In the genomic region with DNA sequence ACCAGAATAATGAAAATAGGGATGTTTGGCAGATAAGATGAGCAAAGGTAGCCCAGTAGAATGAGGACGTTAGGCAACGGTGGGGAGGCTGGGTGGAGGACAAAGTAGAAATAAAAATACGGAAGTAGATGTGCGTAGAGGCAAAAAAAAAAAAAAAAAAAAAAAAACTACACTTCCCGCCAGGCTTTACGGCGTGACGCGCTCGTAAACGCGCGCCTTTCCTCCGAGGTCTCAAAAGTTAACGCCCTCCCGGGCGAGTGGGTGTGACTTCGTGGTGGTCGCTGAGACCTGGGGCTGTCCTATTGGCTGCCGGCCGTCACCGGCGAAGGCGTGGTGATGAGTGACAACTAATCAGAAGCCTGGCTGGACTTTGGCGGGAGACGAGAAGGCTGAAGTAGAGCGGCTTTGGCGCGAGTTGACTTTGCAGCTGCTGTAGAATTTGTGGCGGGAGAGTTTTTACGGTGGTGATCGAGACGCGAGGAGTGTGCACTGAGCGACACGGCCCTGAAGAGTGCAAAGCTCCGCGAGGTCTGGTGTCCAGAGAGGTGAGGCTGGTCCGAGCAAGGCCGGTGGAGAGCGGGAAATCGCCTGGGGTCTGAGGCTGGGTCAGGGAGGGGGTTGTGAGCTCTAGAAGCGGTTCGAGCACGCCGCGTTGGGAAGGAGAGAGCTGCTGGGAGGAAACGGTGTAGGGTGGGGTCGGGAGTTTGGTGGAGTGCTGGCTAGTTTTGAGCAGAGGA, we compare ENCODE assay signal across 8 mouse cellular contexts. TPM values are rescaled to one million over a fixed set of nuclear protein-coding genes. Genes with fewer than 3 reads are reported as not detected.
DNase-seq lines count a peak whose midpoint lies in the region; ATAC-seq and TF ChIP-seq lines count a peak whose summit lies in the region.

Cdc6 (plus strand) TSS at position 365 of the 737 bp plus-strand sequence.

- no peaks in the 10 kb centered on the region for H3K27me3 ChIP-seq in MEL (ENCODE audit: control insufficient read depth in 1 of 2, insufficient read depth in 2 of 2, low read length in 2 of 2)
- H3K27me3 ChIP-seq in cerebellum, adult 2 months (ENCODE audit: control insufficient read depth, insufficient read depth, low read length): no peaks in the 10 kb centered on the region
- H3K27me3 ChIP-seq in forebrain, postnatal 0 days (ENCODE audit: insufficient read depth, low read length): no peaks in the 10 kb centered on the region
- no peaks in the 10 kb centered on the region for H3K27me3 ChIP-seq in lung, embryonic 15.5 days

- H3K4me1 ChIP-seq in MEL (ENCODE audit: control insufficient read depth in 1 of 2, insufficient read depth in 2 of 2, low read length in 2 of 2): peaks cover 41 to 75% of the 10 kb centered on the region in 2 experiments
- no peaks in the 10 kb centered on the region; the same call in 1 of the 2 replicates for H3K4me1 ChIP-seq in cerebellum, adult 2 months (ENCODE audit: control insufficient read depth, insufficient read depth, low read length)
- no peaks in the 10 kb centered on the region for H3K4me1 ChIP-seq in forebrain, postnatal 0 days (ENCODE audit: insufficient read depth)
- peaks cover 62% of the 10 kb centered on the region for H3K4me1 ChIP-seq in lung, embryonic 15.5 days

- H3K36me3 ChIP-seq in MEL (ENCODE audit: control insufficient read depth in 1 of 2, insufficient read depth in 2 of 2, low read length in 2 of 2): peaks cover 13 to 72% of the 10 kb centered on the region in 2 experiments
- H3K36me3 ChIP-seq in forebrain, postnatal 0 days (ENCODE audit: insufficient read depth): peaks cover 8% of the 10 kb centered on the region; the same call in 1 of the 2 replicates
- H3K36me3 ChIP-seq in lung, embryonic 15.5 days: peaks cover 21% of the 10 kb centered on the region

- peak within 1 kb of the TSS; percentile 62 to 83 for H3K4me3 ChIP-seq in MEL (ENCODE audit: control insufficient read depth in 1 of 2, insufficient read depth in 1 of 2, low read depth in 2 of 2, low read length in 2 of 2)
- H3K4me3 ChIP-seq in cerebellum, adult 2 months (replicated peaks; ENCODE audit: insufficient read depth, low read depth, low read length): peak within 1 kb of the TSS; percentile 62
- H3K4me3 ChIP-seq in forebrain, postnatal 0 days (ENCODE audit: low read depth, low read length): peak within 1 kb of the TSS; percentile 45
- H3K4me3 ChIP-seq in lung, embryonic 15.5 days: peak within 1 kb of the TSS; percentile 57

- no peaks in the 10 kb centered on the region for H3K9me3 ChIP-seq in MEL (replicated peaks; ENCODE audit: insufficient read depth, low read length)
- H3K9me3 ChIP-seq in forebrain, postnatal 0 days (ENCODE audit: low read length): no peaks in the 10 kb centered on the region
- no peaks in the 10 kb centered on the region for H3K9me3 ChIP-seq in lung, embryonic 15.5 days

- ATAC-seq in forebrain, postnatal 0 days: peak; percentile 98
- ATAC-seq in lung, embryonic 15.5 days (ENCODE audit: borderline replicate concordance, extremely low read depth, low FRiP score, low TSS enrichment): peak; percentile 96

- H3K79me2 ChIP-seq in MEL (ENCODE audit: control insufficient read depth, insufficient read depth, low read length, poor library complexity): peaks cover 35% of the 10 kb centered on the region

- DNase-seq in MEL (ENCODE audit: low read depth, low spot score): peak; percentile 100
- peak; percentile 90 to 95 for DNase-seq in cerebellum, adult 2 months
- peak; percentile 96 for DNase-seq in forebrain, postnatal 0 days
- peak; percentile 98 for DNase-seq in heart, postnatal 4 days
- DNase-seq in layer of hippocampus, adult 8-10 months (ENCODE audit: low spot score in 2 of 2): peak; percentile 93
- peak; percentile 95 for DNase-seq in ovary, adult 18-20 months (ENCODE audit: low spot score)
- peak; percentile 97 for DNase-seq in thymus, postnatal 0 days (ENCODE audit: low spot score)

- peak within 1 kb of the TSS; percentile 90 for H3K4me2 ChIP-seq in forebrain, postnatal 0 days (ENCODE audit: low read depth)
- peak within 1 kb of the TSS; percentile 90 for H3K4me2 ChIP-seq in lung, embryonic 15.5 days

- peak in 1 of 2 experiments; percentile 75; a peak in 2 of 4 replicates for TF ChIP-seq EP300 in MEL (IDR thresholded peaks at IDR 0.05; ENCODE audit: low read depth in 1 of 2, low read length in 2 of 2)

- TF ChIP-seq POLR2A in MEL (IDR thresholded peaks at IDR 0.05; ENCODE audit: control insufficient read depth in 1 of 2, insufficient read depth in 1 of 2, low read depth in 1 of 2, low read length in 2 of 2, poor library complexity in 1 of 2): peak; percentile 39 to 98; a peak in 2 of 4 replicates
- TF ChIP-seq POLR2A in cerebellum, adult 2 months (IDR thresholded peaks at IDR 0.05; ENCODE audit: borderline replicate concordance, insufficient read depth, low read length): no peak

- peak within 1 kb of the TSS; percentile 87 for H3K9ac ChIP-seq in MEL (ENCODE audit: control insufficient read depth, low read depth, low read length, poor library complexity, severe bottlenecking)
- H3K9ac ChIP-seq in forebrain, postnatal 0 days: peak within 1 kb of the TSS; percentile 26; the same call in 1 of the 2 replicates
- H3K9ac ChIP-seq in lung, embryonic 15.5 days: peak within 1 kb of the TSS; percentile 54

- TF ChIP-seq RAD21 in MEL (IDR thresholded peaks at IDR 0.05; ENCODE audit: low read depth, low read length): no peak

- no peak for TF ChIP-seq CTCF in MEL (IDR thresholded peaks at IDR 0.05 in 2 of 3, conservative IDR thresholded peaks at IDR 0.05 in 1 of 3; ENCODE audit: control insufficient read depth in 1 of 3, insufficient read depth in 1 of 3, low read depth in 2 of 3, low read length in 3 of 3, poor library complexity in 1 of 3, severe bottlenecking in 1 of 3)
- TF ChIP-seq CTCF in cerebellum, adult 2 months (IDR thresholded peaks at IDR 0.05; ENCODE audit: borderline replicate concordance, insufficient read depth, low read depth, low read length): no peak
- TF ChIP-seq CTCF in forebrain, postnatal 0 days (IDR thresholded peaks at IDR 0.05; ENCODE audit: low read depth): no peak

- WGBS in cerebellum, adult 2 months: under 1% methylated on average over 49 of the region's 49 CpGs
- WGBS in forebrain, postnatal 0 days: under 1% methylated on average over 49 of the region's 49 CpGs
- under 1% methylated on average over 49 of the region's 49 CpGs for WGBS in lung, embryonic 15.5 days

- H3K27ac ChIP-seq in MEL (ENCODE audit: control insufficient read depth, low read depth, low read length): peak within 1 kb of the TSS; percentile 91
- H3K27ac ChIP-seq in cerebellum, adult 2 months (ENCODE audit: insufficient read depth, low read length): no peak within 1 kb of the TSS
- H3K27ac ChIP-seq in forebrain, postnatal 0 days (ENCODE audit: low read depth, low read length): peak within 1 kb of the TSS; percentile 66
- H3K27ac ChIP-seq in lung, embryonic 15.5 days: peak within 1 kb of the TSS; percentile 85

TF ChIP-seq in MEL, 35 proteins besides CTCF, POLR2A, EP300 and RAD21 (continues in another document):
- TF ChIP-seq USF1 (IDR thresholded peaks at IDR 0.05; ENCODE audit: low read depth, low read length) (peak; percentile 62), SIN3A (IDR thresholded peaks at IDR 0.05; ENCODE audit: low read length) (peak; percentile 97), KAT2A (conservative IDR thresholded peaks at IDR 0.05; ENCODE audit: low read depth, low read length) (peak; percentile 90), BHLHE40 (IDR thresholded peaks at IDR 0.05; ENCODE audit: borderline replicate concordance, low read depth, low read length) (no peak), POLR2AphosphoS5 (IDR thresholded peaks at IDR 0.05; ENCODE audit: borderline replicate concordance, low read depth, low read length) (no peak), E2F4 (IDR thresholded peaks at IDR 0.05; ENCODE audit: borderline replicate concordance, low read depth, low read length) (peak; percentile 99), USF2 (IDR thresholded peaks at IDR 0.05; ENCODE audit: borderline replicate concordance in 1 of 2, insufficient read depth in 1 of 2, low read depth in 1 of 2, low read length in 2 of 2) (no peak), GABPA (IDR thresholded peaks at IDR 0.05; ENCODE audit: low read depth, low read length) (no peak), MAX (IDR thresholded peaks at IDR 0.05; ENCODE audit: low read length) (peak; percentile 89), CHD2 (IDR thresholded peaks at IDR 0.05; ENCODE audit: low read length) (no peak), POLR2AphosphoS2 (IDR thresholded peaks at IDR 0.05; ENCODE audit: low read length) (peak; percentile 84), NELFE (IDR thresholded peaks at IDR 0.05; ENCODE audit: low read depth, low read length) (peak; percentile 91), JUND (IDR thresholded peaks at IDR 0.05; ENCODE audit: low read depth, low read length) (no peak), TBP (IDR thresholded peaks at IDR 0.05; ENCODE audit: low read depth, low read length) (peak; percentile 97), ZNF384 (IDR thresholded peaks at IDR 0.05; ENCODE audit: low read depth, low read length) (peak; percentile 100), MYB (IDR thresholded peaks at IDR 0.05; ENCODE audit: low read depth, low read length) (no peak), NRF1 (IDR thresholded peaks at IDR 0.05; ENCODE audit: insufficient read depth, low read depth, low read length, poor library complexity, severe bottlenecking) (no peak), HCFC1 (IDR thresholded peaks at IDR 0.05; ENCODE audit: low read depth, low read length) (peak; percentile 100), MAFK (IDR thresholded peaks at IDR 0.05; ENCODE audit: borderline replicate concordance, low read depth, low read length) (no peak), CHD1 (IDR thresholded peaks at IDR 0.05; ENCODE audit: low read depth, low read length) (no peak), ELF1 (IDR thresholded peaks at IDR 0.05; ENCODE audit: low read depth, low read length) (peak; percentile 99), MEF2A (IDR thresholded peaks at IDR 0.05; ENCODE audit: extremely low read depth, insufficient replicate concordance, low read depth, low read length, poor library complexity, severe bottlenecking) (no peak)

RNA-seq across cellular contexts. Expression of gene Cdc6, which starts in this region (rescaled TPM):
- total RNA-seq in MEL (2012; rRNA removed): 83.4 and 104 TPM in 2 replicates
- polyA plus RNA-seq in MEL (2012; ENCODE audit: insufficient read depth in 1 of 2, insufficient read length in 2 of 2, low read depth in 1 of 2, low replicate concordance in 2 of 2, missing spikeins in 1 of 2): 10 to 100 TPM; 56.9 to 69.4 TPM
- 0.30 and 0.36 TPM in 2 replicates for polyA plus RNA-seq in cerebellum, adult 2 months (2012; rRNA removed)
- total RNA-seq in forebrain, postnatal 0 days (2014; rRNA removed): 2.2 and 2.3 TPM in 2 replicates
- 1.3 and 1.7 TPM in 2 replicates for polyA plus RNA-seq in forebrain, postnatal 0 days (2015; fragmentation: Nextera tagmentation; extraction: Ambion mirVana)
- 10 to 100 TPM in 1 of 2 experiments, 1 to 10 TPM in 1; 9.8 to 10.2 TPM for total RNA-seq in heart, postnatal 4 days (2021)
- total RNA-seq in layer of hippocampus, adult 8-10 months (2022): 1 to 10 TPM in 1 of 4 experiments, under 1 TPM in 3; 0.36 to 1.2 (median 0.44) TPM
- polyA plus RNA-seq in lung, embryonic 15.5 days (2015; fragmentation: Nextera tagmentation; extraction: Ambion mirVana): 41.3 and 42.5 TPM in 2 replicates
- 40.6 and 53.2 TPM in 2 replicates for polyA plus RNA-seq in thymus, postnatal 0 days (2015; fragmentation: Nextera tagmentation; extraction: Ambion mirVana)

Comparison
In these comparisons a context has a peak if more than half of its experiments do, and no peak if none do; other contexts are left out.
1. RNA of gene Cdc6 (polyA plus RNA-seq): 56.9 to 69.4 TPM in MEL, 41.3 to 42.5 TPM in lung, embryonic 15.5 days and 40.6 to 53.2 TPM in thymus, postnatal 0 days; 1.3 to 1.7 TPM in forebrain, postnatal 0 days and 0.30 to 0.36 TPM in cerebellum, adult 2 months; every median in the first group is over 10 times any median in the second.
2. Peak in DNase-seq and H3K4me3 ChIP-seq in cerebellum, adult 2 months; RNA of the gene not detected or under 1 TPM.
3. H3K9ac ChIP-seq: peak in every context shown above with its lines; median percentile 87 in MEL; 54 in lung, embryonic 15.5 days; 26 in forebrain, postnatal 0 days.
4. Peak in every context shown above with its lines, with median percentiles within 50 percentile points of each other: DNase-seq and H3K4me3 ChIP-seq.